Mouse (Mus musculus) ovary, postnatal 14 days (tissue): ENCODE results near the gene Pnpla2.

Experiments used
- DNase-seq: peaks from one replicate; pipeline ENCODE4 v3.0.0; 2022; ENCODE audit warnings: low spot score

Gene Pnpla2

GRCm38 (mm10) chr7:141483114-141483653 is 28.2 kb downstream of the Pnpla2 start:
- DNase-seq: no peak

- DNase-seq: no peak
Measured at GRCm38 (mm10) chr7:141484186-141485120, 29.5 kb downstream of the Pnpla2 start.

- DNase-seq: no peak
Measured at GRCm38 (mm10) chr7:141485186-141485585, 30.2 kb downstream of the Pnpla2 start.

GRCm38 (mm10) chr7:141485606-141486005 is 30.6 kb downstream of the Pnpla2 start:
- DNase-seq: no peak

- DNase-seq: no peak
Measured at GRCm38 (mm10) chr7:141486239-141486638, 31.2 kb downstream of the Pnpla2 start.

- DNase-seq: no peak
Measured at GRCm38 (mm10) chr7:141487141-141487540, 32.1 kb downstream of the Pnpla2 start.

GRCm38 (mm10) chr7:141491151-141491550 is 36.2 kb downstream of the Pnpla2 start:
- no peak for DNase-seq

- no peak for DNase-seq
Measured at GRCm38 (mm10) chr7:141492738-141493137, 37.7 kb downstream of the Pnpla2 start.

- DNase-seq: no peak
Measured at GRCm38 (mm10) chr7:141493729-141494128, 38.7 kb downstream of the Pnpla2 start.

- no peak for DNase-seq
Measured at GRCm38 (mm10) chr7:141495379-141495778, 40.4 kb downstream of the Pnpla2 start.

- DNase-seq: no peak
Measured at GRCm38 (mm10) chr7:141495940-141496339, 40.9 kb downstream of the Pnpla2 start.

GRCm38 (mm10) chr7:141497600-141497999 is 42.6 kb downstream of the Pnpla2 start:
- no peak for DNase-seq

GRCm38 (mm10) chr7:141501820-141502555 is 47.0 kb downstream of the Pnpla2 start:
- no peak for DNase-seq

- no peak for DNase-seq
Measured at GRCm38 (mm10) chr7:141502556-141502905, 47.5 kb downstream of the Pnpla2 start.

GRCm38 (mm10) chr7:141506278-141506677 is 51.3 kb downstream of the Pnpla2 start:
- no peak for DNase-seq

GRCm38 (mm10) chr7:141508160-141508559 is 53.2 kb downstream of the Pnpla2 start:
- DNase-seq: no peak

GRCm38 (mm10) chr7:141510196-141510595 is 55.2 kb downstream of the Pnpla2 start:
- no peak for DNase-seq
